Mouse (Mus musculus): ENCODE results near the gene Kdm2a. TPM values are rescaled to one million over a fixed set of nuclear protein-coding genes. Genes with fewer than 3 reads are reported as not detected.
"Not testable (repeated sequence)": the region's sequence is repeated elsewhere in the genome, so short reads cannot be mapped to it uniquely, and the experiment has no call there.

Gene Kdm2a
- polyA plus RNA-seq, 1 experiment, result 98.9 TPM

DNA sequence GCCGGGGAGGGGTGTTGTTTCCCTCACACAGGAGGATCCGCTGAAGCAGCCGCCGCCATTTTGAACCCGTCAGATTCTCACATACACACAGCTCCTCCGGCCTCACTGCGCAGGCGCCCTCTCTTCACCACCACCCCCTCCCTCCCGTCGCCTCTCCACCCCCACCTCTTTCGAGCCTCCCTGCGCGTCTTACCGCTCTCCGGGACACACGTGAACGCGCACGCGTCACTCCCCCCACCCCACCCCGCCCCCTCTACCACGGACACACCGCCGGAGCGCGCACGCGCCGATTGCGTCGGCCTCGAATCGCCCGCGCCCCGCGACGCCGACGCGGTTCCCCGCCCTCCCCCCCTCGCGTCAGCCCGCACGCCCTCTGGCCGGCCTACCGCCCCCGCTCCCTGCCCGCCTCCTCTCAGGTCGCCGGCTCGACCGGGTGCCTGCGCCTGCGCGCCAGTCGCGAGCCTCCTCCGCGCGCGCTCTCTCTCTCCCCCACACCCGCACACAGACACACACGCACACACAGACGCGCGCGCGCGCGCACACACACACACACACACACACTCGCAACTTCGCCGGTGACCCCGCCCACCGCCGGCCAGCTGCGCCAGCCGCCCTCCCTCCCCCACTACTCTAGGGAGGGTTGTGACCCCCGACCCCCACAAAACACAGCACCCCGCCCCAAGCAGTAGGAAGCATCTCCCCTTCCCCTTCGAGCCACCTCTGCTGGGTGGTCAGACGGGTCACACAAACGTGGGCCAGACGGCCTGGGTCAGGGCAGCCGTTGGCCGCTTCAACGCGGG, 887 bp downstream of the Kdm2a start:
- Histone ChIP-seq H3K36me3 (ENCODE audit: control insufficient read depth, insufficient read depth, low read length) (peaks cover 4% of the 10 kb centered on the region), H3K27me3 (ENCODE audit: control insufficient read depth, insufficient read depth, low read length) (no peaks in the 10 kb centered on the region; the same call in 1 of the 2 replicates), H3K4me3 (ENCODE audit: extremely low read depth, insufficient read depth, insufficient read length) (peak overlapping the region; percentile 96), H3K27ac (ENCODE audit: insufficient read depth, low read length) (peak overlapping the region; percentile 86), H3K4me1 (ENCODE audit: control insufficient read depth, insufficient read depth, insufficient read length) (peaks cover 8% of the 10 kb centered on the region)
- no peak for TF ChIP-seq CTCF (IDR thresholded peaks at IDR 0.05; ENCODE audit: extremely low read depth, insufficient read depth, insufficient read length, insufficient replicate concordance)
- TF ChIP-seq POLR2A (IDR thresholded peaks at IDR 0.05; ENCODE audit: low read depth, low read length), result peak; percentile 64
- WGBS, result 1% methylated on average over 56 of the region's 90 CpGs
- peak; percentile 95 to 96 for DNase-seq (ENCODE audit: low read depth in 1 of 2, low spot score in 2 of 2)

DNA sequence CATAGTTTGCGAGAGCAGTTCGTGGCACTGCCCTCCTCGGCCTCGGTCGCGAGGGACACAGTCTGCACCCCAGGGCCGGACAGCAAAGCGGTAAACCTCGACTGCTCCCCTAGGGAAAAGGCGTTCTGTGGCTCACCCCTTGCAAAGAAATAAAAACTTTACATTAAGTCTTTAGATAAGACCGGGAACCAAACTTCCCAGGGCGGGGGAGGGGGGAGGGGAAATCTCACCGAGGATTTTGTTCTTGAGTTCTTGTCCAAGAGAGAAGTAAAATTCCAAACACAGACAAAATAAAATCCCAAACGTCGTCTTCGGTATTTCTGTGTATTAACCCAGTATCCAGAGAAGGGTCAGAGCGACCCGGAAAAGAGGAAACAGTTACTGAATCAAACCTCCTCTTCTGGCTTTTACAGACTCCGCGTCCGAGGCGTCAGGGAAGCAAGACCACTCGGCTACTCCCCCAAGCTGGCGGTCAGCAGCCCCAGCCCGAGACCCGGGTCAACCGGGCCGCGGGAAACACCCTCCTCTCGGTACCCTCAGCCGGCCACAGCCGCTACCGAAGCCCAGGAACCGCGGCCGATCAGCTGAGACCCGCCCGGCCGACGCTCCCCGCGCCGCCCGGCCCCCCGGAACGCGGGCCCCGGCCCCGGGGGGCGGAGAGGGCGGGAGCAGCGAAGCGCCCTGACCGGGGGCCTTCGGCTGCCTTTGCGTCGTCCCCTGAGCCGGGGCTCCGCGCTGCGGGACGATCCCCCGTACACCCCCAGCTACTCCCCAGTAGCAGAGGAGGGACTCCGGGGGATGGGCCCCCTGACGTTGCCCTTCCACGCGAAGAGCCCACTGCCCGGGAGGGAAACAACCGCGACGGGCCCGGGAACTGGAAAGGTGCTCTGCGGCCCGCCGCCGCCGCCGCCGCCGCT, 1.7 kb downstream of the Kdm2a start:
- TF ChIP-seq CTCF (IDR thresholded peaks at IDR 0.05; ENCODE audit: extremely low read depth, insufficient read depth, insufficient read length, insufficient replicate concordance) (no peak), POLR2A (IDR thresholded peaks at IDR 0.05; ENCODE audit: low read depth, low read length) (no peak)
- DNase-seq (ENCODE audit: low read depth in 1 of 2, low spot score in 2 of 2), result peak in 1 of 2 experiments; percentile 28
- peaks cover 4% of the 10 kb centered on the region for H3K36me3 ChIP-seq (ENCODE audit: control insufficient read depth, insufficient read depth, low read length)
- peak overlapping the region; percentile 86 for H3K27ac ChIP-seq (ENCODE audit: insufficient read depth, low read length)
- H3K4me1 ChIP-seq (ENCODE audit: control insufficient read depth, insufficient read depth, insufficient read length), result peaks cover 8% of the 10 kb centered on the region
- under 1% methylated on average over 80 of the region's 80 CpGs for WGBS
- no peaks in the 10 kb centered on the region; the same call in 1 of the 2 replicates for H3K27me3 ChIP-seq (ENCODE audit: control insufficient read depth, insufficient read depth, low read length)
- peak overlapping the region; percentile 96 for H3K4me3 ChIP-seq (ENCODE audit: extremely low read depth, insufficient read depth, insufficient read length)

GRCm38 (mm10) chr19:4387276-4387675, 10.8 kb downstream of the Kdm2a start:
- Histone ChIP-seq H3K4me1 (ENCODE audit: control insufficient read depth, insufficient read depth, insufficient read length) (no peaks in the 10 kb centered on the region), H3K36me3 (ENCODE audit: control insufficient read depth, insufficient read depth, low read length) (peaks cover 4% of the 10 kb centered on the region), H3K27me3 (ENCODE audit: control insufficient read depth, insufficient read depth, low read length) (no peaks in the 10 kb centered on the region), H3K4me3 (ENCODE audit: extremely low read depth, insufficient read depth, insufficient read length) (no peak overlapping the region), H3K27ac (ENCODE audit: insufficient read depth, low read length) (no peak overlapping the region)
- DNase-seq (ENCODE audit: low read depth in 1 of 2, low spot score in 2 of 2), result no peak
- no peak for TF ChIP-seq CTCF (IDR thresholded peaks at IDR 0.05; ENCODE audit: extremely low read depth, insufficient read depth, insufficient read length, insufficient replicate concordance)
- TF ChIP-seq POLR2A (IDR thresholded peaks at IDR 0.05; ENCODE audit: low read depth, low read length), result no peak

DNA sequence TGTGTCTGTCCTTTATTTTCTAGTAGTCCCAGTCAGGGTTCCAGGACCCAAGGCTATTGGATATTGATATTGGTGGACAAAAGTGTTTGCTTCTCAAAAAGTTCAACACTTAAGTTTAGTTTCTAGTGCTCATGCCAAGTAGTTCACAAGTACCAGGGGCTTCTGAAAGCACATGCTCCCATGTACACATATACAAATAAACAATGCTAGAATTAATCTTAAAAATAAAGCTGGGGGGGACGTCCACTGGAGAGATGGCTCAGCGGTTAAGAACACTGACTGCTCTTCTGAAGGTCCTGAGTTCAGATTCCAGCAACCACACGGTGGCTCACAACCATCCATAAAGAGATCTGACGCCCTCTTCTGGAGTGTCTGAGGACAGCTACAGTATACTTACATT, 13.1 kb downstream of the Kdm2a start:
- DNase-seq (ENCODE audit: low read depth in 1 of 2, low spot score in 2 of 2), result no peak
- no peaks in the 10 kb centered on the region for H3K4me1 ChIP-seq (ENCODE audit: control insufficient read depth, insufficient read depth, insufficient read length)
- 85% methylated on average over 4 of the region's 4 CpGs for WGBS
- TF ChIP-seq CTCF (IDR thresholded peaks at IDR 0.05; ENCODE audit: extremely low read depth, insufficient read depth, insufficient read length, insufficient replicate concordance), result no peak
- TF ChIP-seq POLR2A (IDR thresholded peaks at IDR 0.05; ENCODE audit: low read depth, low read length), result no peak
- no peaks in the 10 kb centered on the region for H3K27me3 ChIP-seq (ENCODE audit: control insufficient read depth, insufficient read depth, low read length)
- no peak overlapping the region for H3K4me3 ChIP-seq (ENCODE audit: extremely low read depth, insufficient read depth, insufficient read length)
- peaks cover 4% of the 10 kb centered on the region for H3K36me3 ChIP-seq (ENCODE audit: control insufficient read depth, insufficient read depth, low read length)
- no peak overlapping the region for H3K27ac ChIP-seq (ENCODE audit: insufficient read depth, low read length)

DNA sequence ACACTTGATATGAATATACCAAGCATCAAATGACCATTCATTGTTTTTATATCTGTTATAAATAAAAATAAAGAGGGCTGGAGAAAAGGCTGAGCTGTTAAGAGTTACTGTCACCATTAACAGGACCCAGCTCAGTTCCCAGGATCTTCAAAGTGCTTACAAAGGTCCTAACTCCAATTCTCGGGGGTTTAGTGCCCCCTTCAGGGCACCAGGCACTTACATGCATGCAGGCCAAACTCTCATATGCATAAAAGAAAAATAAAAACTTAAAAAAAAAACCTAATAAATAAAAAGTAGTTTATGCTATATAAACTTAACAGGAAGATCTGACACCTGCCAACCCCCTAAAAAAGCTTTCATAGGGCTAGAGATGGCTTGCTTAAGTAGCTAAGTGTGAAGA, 13.8 kb downstream of the Kdm2a start:
- Histone ChIP-seq H3K4me3 (ENCODE audit: extremely low read depth, insufficient read depth, insufficient read length) (no peak overlapping the region), H3K27ac (ENCODE audit: insufficient read depth, low read length) (no peak overlapping the region), H3K4me1 (ENCODE audit: control insufficient read depth, insufficient read depth, insufficient read length) (no peaks in the 10 kb centered on the region), H3K36me3 (ENCODE audit: control insufficient read depth, insufficient read depth, low read length) (peaks cover 6% of the 10 kb centered on the region), H3K27me3 (ENCODE audit: control insufficient read depth, insufficient read depth, low read length) (no peaks in the 10 kb centered on the region)
- DNase-seq (ENCODE audit: low read depth in 1 of 2, low spot score in 2 of 2), result no peak
- no peak for TF ChIP-seq CTCF (IDR thresholded peaks at IDR 0.05; ENCODE audit: extremely low read depth, insufficient read depth, insufficient read length, insufficient replicate concordance)
- no peak for TF ChIP-seq POLR2A (IDR thresholded peaks at IDR 0.05; ENCODE audit: low read depth, low read length)
- 39% methylated on average over 1 of the region's 1 CpGs for WGBS

- no peak for DNase-seq (ENCODE audit: low read depth in 1 of 2, low spot score in 2 of 2)
- no peak for TF ChIP-seq CTCF (IDR thresholded peaks at IDR 0.05; ENCODE audit: extremely low read depth, insufficient read depth, insufficient read length, insufficient replicate concordance)
- TF ChIP-seq POLR2A (IDR thresholded peaks at IDR 0.05; ENCODE audit: low read depth, low read length), result no peak
- Histone ChIP-seq H3K4me1 (ENCODE audit: control insufficient read depth, insufficient read depth, insufficient read length) (no peaks in the 10 kb centered on the region), H3K27me3 (ENCODE audit: control insufficient read depth, insufficient read depth, low read length) (no peaks in the 10 kb centered on the region), H3K4me3 (ENCODE audit: extremely low read depth, insufficient read depth, insufficient read length) (no peak overlapping the region), H3K27ac (ENCODE audit: insufficient read depth, low read length) (no peak overlapping the region), H3K36me3 (ENCODE audit: control insufficient read depth, insufficient read depth, low read length) (peaks cover 6% of the 10 kb centered on the region)
These were observed 14.8 kb downstream of the Kdm2a start for GRCm38 (mm10) chr19:4383306-4383705.

DNA sequence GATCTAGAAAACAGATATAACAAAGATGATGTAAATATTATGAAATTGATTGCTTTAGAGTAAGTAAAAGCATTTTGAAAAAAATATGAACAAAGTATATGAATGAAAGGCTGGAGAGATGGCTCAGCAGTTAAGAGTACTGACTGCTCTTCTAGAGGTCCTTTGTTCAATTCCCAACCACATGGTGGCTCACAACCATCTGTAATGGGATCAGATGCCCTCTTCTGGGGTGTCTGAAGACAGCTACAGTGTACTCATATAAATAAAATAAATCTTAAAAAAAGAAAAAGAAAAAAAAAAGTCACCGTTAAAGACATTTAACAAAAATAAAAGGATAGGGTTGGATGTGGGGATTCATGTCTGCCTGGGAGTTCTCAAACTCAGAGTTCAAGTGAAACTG, 15.8 kb downstream of the Kdm2a start:
- not testable (repeated sequence) for DNase-seq (ENCODE audit: low read depth in 1 of 2, low spot score in 2 of 2); H3K36me3 ChIP-seq (ENCODE audit: control insufficient read depth, insufficient read depth, low read length); H3K27ac ChIP-seq (ENCODE audit: insufficient read depth, low read length); H3K4me3 ChIP-seq (ENCODE audit: extremely low read depth, insufficient read depth, insufficient read length); H3K27me3 ChIP-seq (ENCODE audit: control insufficient read depth, insufficient read depth, low read length); H3K4me1 ChIP-seq (ENCODE audit: control insufficient read depth, insufficient read depth, insufficient read length)
- 87% methylated on average over 1 of the region's 1 CpGs for WGBS

Measured in spleen, adult 2 months (tissue).